Mouse (Mus musculus): ENCODE results near the gene Chrm4. TPM values are rescaled to one million over a fixed set of nuclear protein-coding genes. Genes with fewer than 3 reads are reported as not detected.

Gene Chrm4
- polyA plus RNA-seq, 1 experiment from 2014 or later = not detected

GRCm38 (mm10) chr2:91936154-91936553, 9.1 kb downstream of the Chrm4 start:
- H3K4me3 ChIP-seq (ENCODE audit: control insufficient read depth in 1 of 2, insufficient read depth in 1 of 2, low read depth in 1 of 2, low read length in 2 of 2) = no peak overlapping the region
- H3K4me1 ChIP-seq (ENCODE audit: control insufficient read depth in 2 of 2, insufficient read depth in 2 of 2, low read length in 2 of 2) = peaks cover 20 to 28% of the 10 kb centered on the region in 2 experiments
- H3K27me3 ChIP-seq (ENCODE audit: control insufficient read depth, insufficient read depth, low read length) = no peaks in the 10 kb centered on the region
- no peak overlapping the region for H3K27ac ChIP-seq (replicated peaks in 1 of 2; ENCODE audit: control insufficient read depth in 1 of 2, insufficient read depth in 1 of 2, low read depth in 2 of 2, low read length in 2 of 2)
- no peak for ATAC-seq (ENCODE audit: insufficient number of reproducible peaks, insufficient read depth, low FRiP score, low read depth)
- no peak overlapping the region for H3K4me2 ChIP-seq (ENCODE audit: low read length)
- H3K36me3 ChIP-seq (ENCODE audit: control insufficient read depth, insufficient read depth, low read length) = peaks cover 85% of the 10 kb centered on the region
- no peaks in the 10 kb centered on the region for H3K9me3 ChIP-seq (ENCODE audit: control insufficient read depth, low read length)
- no peak overlapping the region for H3K9ac ChIP-seq (ENCODE audit: low read length)
- WGBS = 90% methylated on average over 7 of the region's 7 CpGs

- Histone ChIP-seq H3K4me1 (ENCODE audit: control insufficient read depth in 2 of 2, insufficient read depth in 2 of 2, low read length in 2 of 2) (peaks cover 2 to 10% of the 10 kb centered on the region in 2 experiments; a peak in 3 of 4 replicates), H3K9ac (ENCODE audit: low read length) (no peak overlapping the region), H3K27me3 (ENCODE audit: control insufficient read depth, insufficient read depth, low read length) (no peaks in the 10 kb centered on the region), H3K27ac (replicated peaks in 1 of 2; ENCODE audit: control insufficient read depth in 1 of 2, insufficient read depth in 1 of 2, low read depth in 2 of 2, low read length in 2 of 2) (no peak overlapping the region), H3K9me3 (ENCODE audit: control insufficient read depth, low read length) (no peaks in the 10 kb centered on the region), H3K4me3 (ENCODE audit: control insufficient read depth in 1 of 2, insufficient read depth in 1 of 2, low read depth in 1 of 2, low read length in 2 of 2) (no peak overlapping the region), H3K36me3 (ENCODE audit: control insufficient read depth, insufficient read depth, low read length) (peaks cover 89% of the 10 kb centered on the region), H3K4me2 (ENCODE audit: low read length) (no peak overlapping the region)
- 84% methylated on average over 15 of the region's 15 CpGs for whole genome bisulfite sequencing
- no peak for ATAC-seq (ENCODE audit: insufficient number of reproducible peaks, insufficient read depth, low FRiP score, low read depth)
Observed at GRCm38 (mm10) chr2:91939303-91939935, 12.4 kb downstream of the Chrm4 start.

GRCm38 (mm10) chr2:91942356-91942755, 15.3 kb downstream of the Chrm4 start:
- H3K36me3 ChIP-seq (ENCODE audit: control insufficient read depth, insufficient read depth, low read length) = peaks cover 73% of the 10 kb centered on the region
- H3K27me3 ChIP-seq (ENCODE audit: control insufficient read depth, insufficient read depth, low read length) = no peaks in the 10 kb centered on the region
- peaks cover 9 to 31% of the 10 kb centered on the region in 2 experiments for H3K4me1 ChIP-seq (ENCODE audit: control insufficient read depth in 2 of 2, insufficient read depth in 2 of 2, low read length in 2 of 2)
- H3K27ac ChIP-seq (replicated peaks in 1 of 2; ENCODE audit: control insufficient read depth in 1 of 2, insufficient read depth in 1 of 2, low read depth in 2 of 2, low read length in 2 of 2) = no peak overlapping the region
- WGBS = 26% methylated on average over 6 of the region's 6 CpGs
- no peak for ATAC-seq (ENCODE audit: insufficient number of reproducible peaks, insufficient read depth, low FRiP score, low read depth)
- no peak overlapping the region for H3K9ac ChIP-seq (ENCODE audit: low read length)
- H3K4me2 ChIP-seq (ENCODE audit: low read length) = no peak overlapping the region
- H3K4me3 ChIP-seq (ENCODE audit: control insufficient read depth in 1 of 2, insufficient read depth in 1 of 2, low read depth in 1 of 2, low read length in 2 of 2) = no peak overlapping the region
- no peaks in the 10 kb centered on the region for H3K9me3 ChIP-seq (ENCODE audit: control insufficient read depth, low read length)

- Histone ChIP-seq H3K4me3 (ENCODE audit: control insufficient read depth in 1 of 2, insufficient read depth in 1 of 2, low read depth in 1 of 2, low read length in 2 of 2) (no peak overlapping the region), H3K27me3 (ENCODE audit: control insufficient read depth, insufficient read depth, low read length) (no peaks in the 10 kb centered on the region), H3K4me1 (ENCODE audit: control insufficient read depth in 2 of 2, insufficient read depth in 2 of 2, low read length in 2 of 2) (peaks cover 28 to 51% of the 10 kb centered on the region in 2 experiments), H3K27ac (replicated peaks in 1 of 2; ENCODE audit: control insufficient read depth in 1 of 2, insufficient read depth in 1 of 2, low read depth in 2 of 2, low read length in 2 of 2) (no peak overlapping the region), H3K9me3 (ENCODE audit: control insufficient read depth, low read length) (no peaks in the 10 kb centered on the region), H3K36me3 (ENCODE audit: control insufficient read depth, insufficient read depth, low read length) (peaks cover 53% of the 10 kb centered on the region), H3K9ac (ENCODE audit: low read length) (no peak overlapping the region; the same call in 1 of the 2 replicates), H3K4me2 (ENCODE audit: low read length) (0 out of 2 replicates have a peak overlapping the region, but pooled peaks have one; percentile 13)
- WGBS = 38% methylated on average over 13 of the region's 13 CpGs
- ATAC-seq (ENCODE audit: insufficient number of reproducible peaks, insufficient read depth, low FRiP score, low read depth) = 0 out of 2 replicates have a peak, but pooled peaks have one; percentile 16
Observed at GRCm38 (mm10) chr2:91944170-91944950, 17.3 kb downstream of the Chrm4 start.

GRCm38 (mm10) chr2:91945483-91945882, 18.4 kb downstream of the Chrm4 start, which contains the start of gene Gm9821:
Gm9821 (plus strand) TSS chr2:91945703.
- H3K9ac ChIP-seq (ENCODE audit: low read length) = peak within 1 kb of the TSS; percentile 61; the same call in 1 of the 2 replicates
- no peak for ATAC-seq (ENCODE audit: insufficient number of reproducible peaks, insufficient read depth, low FRiP score, low read depth)

GRCm38 (mm10) chr2:91946836-91947235, 19.8 kb downstream of the Chrm4 start:
- peak overlapping the region; percentile 61; the same call in 1 of the 2 replicates for H3K9ac ChIP-seq (ENCODE audit: low read length)
- H3K27ac ChIP-seq (replicated peaks in 1 of 2; ENCODE audit: control insufficient read depth in 1 of 2, insufficient read depth in 1 of 2, low read depth in 2 of 2, low read length in 2 of 2) = peak overlapping the region in 1 of 2 experiments; percentile 49; a peak in 2 of 4 replicates

More at GRCm38 (mm10) chr2:91945483-91945882, 18.4 kb downstream of the Chrm4 start, which contains the start of gene Gm9821:
- Histone ChIP-seq H3K9me3 (ENCODE audit: control insufficient read depth, low read length) (no peaks in the 10 kb centered on the region), H3K27ac (replicated peaks in 1 of 2; ENCODE audit: control insufficient read depth in 1 of 2, insufficient read depth in 1 of 2, low read depth in 2 of 2, low read length in 2 of 2) (peak within 1 kb of the TSS in 1 of 2 experiments; percentile 49; a peak in 2 of 4 replicates), H3K4me3 (ENCODE audit: control insufficient read depth in 1 of 2, insufficient read depth in 1 of 2, low read depth in 1 of 2, low read length in 2 of 2) (no peak within 1 kb of the TSS), H3K27me3 (ENCODE audit: control insufficient read depth, insufficient read depth, low read length) (no peaks in the 10 kb centered on the region), H3K4me2 (ENCODE audit: low read length) (peak within 1 kb of the TSS; percentile 69; the same call in 1 of the 2 replicates), H3K36me3 (ENCODE audit: control insufficient read depth, insufficient read depth, low read length) (peaks cover 41% of the 10 kb centered on the region), H3K4me1 (ENCODE audit: control insufficient read depth in 2 of 2, insufficient read depth in 2 of 2, low read length in 2 of 2) (peaks cover 35 to 60% of the 10 kb centered on the region in 2 experiments)
- WGBS = 91% methylated on average over 18 of the region's 18 CpGs

GRCm38 (mm10) chr2:91947397-91948150, 20.5 kb downstream of the Chrm4 start:
- Histone ChIP-seq H3K27ac (replicated peaks in 1 of 2; ENCODE audit: control insufficient read depth in 1 of 2, insufficient read depth in 1 of 2, low read depth in 2 of 2, low read length in 2 of 2) (peak overlapping the region; percentile 27 to 52; a peak in 3 of 4 replicates), H3K9me3 (ENCODE audit: control insufficient read depth, low read length) (no peaks in the 10 kb centered on the region), H3K36me3 (ENCODE audit: control insufficient read depth, insufficient read depth, low read length) (peaks cover 26% of the 10 kb centered on the region), H3K4me1 (ENCODE audit: control insufficient read depth in 2 of 2, insufficient read depth in 2 of 2, low read length in 2 of 2) (peaks cover 38 to 62% of the 10 kb centered on the region in 2 experiments), H3K4me2 (ENCODE audit: low read length) (peak overlapping the region; percentile 69), H3K4me3 (ENCODE audit: control insufficient read depth in 1 of 2, insufficient read depth in 1 of 2, low read depth in 1 of 2, low read length in 2 of 2) (peak overlapping the region in 1 of 2 experiments; percentile 4; a peak in 1 of 4 replicates), H3K27me3 (ENCODE audit: control insufficient read depth, insufficient read depth, low read length) (no peaks in the 10 kb centered on the region), H3K9ac (ENCODE audit: low read length) (peak overlapping the region; percentile 61)
- ATAC-seq (ENCODE audit: insufficient number of reproducible peaks, insufficient read depth, low FRiP score, low read depth) = no peak
- 44% methylated on average over 11 of the region's 11 CpGs for WGBS

More at GRCm38 (mm10) chr2:91946836-91947235, 19.8 kb downstream of the Chrm4 start:
- ATAC-seq (ENCODE audit: insufficient number of reproducible peaks, insufficient read depth, low FRiP score, low read depth) = no peak
- WGBS = 29% methylated on average over 6 of the region's 6 CpGs
- Histone ChIP-seq H3K27me3 (ENCODE audit: control insufficient read depth, insufficient read depth, low read length) (no peaks in the 10 kb centered on the region), H3K36me3 (ENCODE audit: control insufficient read depth, insufficient read depth, low read length) (peaks cover 30% of the 10 kb centered on the region), H3K4me3 (ENCODE audit: control insufficient read depth in 1 of 2, insufficient read depth in 1 of 2, low read depth in 1 of 2, low read length in 2 of 2) (no peak overlapping the region), H3K4me1 (ENCODE audit: control insufficient read depth in 2 of 2, insufficient read depth in 2 of 2, low read length in 2 of 2) (peaks cover 38 to 64% of the 10 kb centered on the region in 2 experiments), H3K9me3 (ENCODE audit: control insufficient read depth, low read length) (no peaks in the 10 kb centered on the region), H3K4me2 (ENCODE audit: low read length) (peak overlapping the region; percentile 69; the same call in 1 of the 2 replicates)

All from heart, embryonic 14.5 days (tissue).